Mouse (Mus musculus): ENCODE measurements around the gene Kcnmb2. TPM values are rescaled to one million over a fixed set of nuclear protein-coding genes. Genes with fewer than 3 reads are reported as not detected.

The Kcnmb2 gene
- polyA plus RNA-seq, 1 experiment: 0.07 TPM

GRCm38 (mm10) chr3:32188955-32189354, 286.6 kb downstream of the Kcnmb2 start:
- TF ChIP-seq CTCF (IDR thresholded peaks at IDR 0.05; ENCODE audit: borderline replicate concordance, control insufficient read depth, extremely low read depth, insufficient read depth, low read length, poor library complexity) (no peak), POLR2A (IDR thresholded peaks at IDR 0.05; ENCODE audit: control insufficient read depth, extremely low read depth, insufficient read depth, low read length, poor library complexity) (no peak)
- WGBS: 91% methylated on average over 2 of the region's 2 CpGs
- Histone ChIP-seq H3K4me1 (replicated peaks; ENCODE audit: control insufficient read depth, insufficient read depth, low read length) (no peaks in the 10 kb centered on the region), H3K27me3 (ENCODE audit: control insufficient read depth, insufficient read depth, low read length) (no peaks in the 10 kb centered on the region), H3K4me3 (ENCODE audit: control insufficient read depth, insufficient read depth, low read length) (no peak overlapping the region), H3K36me3 (ENCODE audit: control insufficient read depth, insufficient read depth, low read length) (no peaks in the 10 kb centered on the region), H3K27ac (ENCODE audit: control insufficient read depth, insufficient read depth, low read length) (no peak overlapping the region)
- no peak for DNase-seq

- H3K4me1 ChIP-seq (replicated peaks; ENCODE audit: control insufficient read depth, insufficient read depth, low read length): no peaks in the 10 kb centered on the region
- no peak for DNase-seq
- WGBS: 80% methylated on average over 5 of the region's 5 CpGs
- no peaks in the 10 kb centered on the region for H3K36me3 ChIP-seq (ENCODE audit: control insufficient read depth, insufficient read depth, low read length)
- TF ChIP-seq CTCF (IDR thresholded peaks at IDR 0.05; ENCODE audit: borderline replicate concordance, control insufficient read depth, extremely low read depth, insufficient read depth, low read length, poor library complexity): no peak
- no peak for TF ChIP-seq POLR2A (IDR thresholded peaks at IDR 0.05; ENCODE audit: control insufficient read depth, extremely low read depth, insufficient read depth, low read length, poor library complexity)
- no peak overlapping the region for H3K4me3 ChIP-seq (ENCODE audit: control insufficient read depth, insufficient read depth, low read length)
- H3K27me3 ChIP-seq (ENCODE audit: control insufficient read depth, insufficient read depth, low read length): no peaks in the 10 kb centered on the region
- H3K27ac ChIP-seq (ENCODE audit: control insufficient read depth, insufficient read depth, low read length): no peak overlapping the region
These were observed 287.6 kb downstream of the Kcnmb2 start for GRCm38 (mm10) chr3:32189956-32190355.

GRCm38 (mm10) chr3:32194014-32194413, 291.7 kb downstream of the Kcnmb2 start:
- Histone ChIP-seq H3K4me1 (replicated peaks; ENCODE audit: control insufficient read depth, insufficient read depth, low read length) (no peaks in the 10 kb centered on the region), H3K27ac (ENCODE audit: control insufficient read depth, insufficient read depth, low read length) (no peak overlapping the region), H3K4me3 (ENCODE audit: control insufficient read depth, insufficient read depth, low read length) (no peak overlapping the region), H3K27me3 (ENCODE audit: control insufficient read depth, insufficient read depth, low read length) (no peaks in the 10 kb centered on the region), H3K36me3 (ENCODE audit: control insufficient read depth, insufficient read depth, low read length) (no peaks in the 10 kb centered on the region)
- DNase-seq: no peak
- WGBS: 95% methylated on average over 5 of the region's 5 CpGs
- TF ChIP-seq CTCF (IDR thresholded peaks at IDR 0.05; ENCODE audit: borderline replicate concordance, control insufficient read depth, extremely low read depth, insufficient read depth, low read length, poor library complexity) (no peak), POLR2A (IDR thresholded peaks at IDR 0.05; ENCODE audit: control insufficient read depth, extremely low read depth, insufficient read depth, low read length, poor library complexity) (no peak)

GRCm38 (mm10) chr3:32226755-32227154, 324.4 kb downstream of the Kcnmb2 start:
- 58% methylated on average over 2 of the region's 2 CpGs for WGBS
- no peak overlapping the region for H3K27ac ChIP-seq (ENCODE audit: control insufficient read depth, insufficient read depth, low read length)
- no peak for TF ChIP-seq CTCF (IDR thresholded peaks at IDR 0.05; ENCODE audit: borderline replicate concordance, control insufficient read depth, extremely low read depth, insufficient read depth, low read length, poor library complexity)
- TF ChIP-seq POLR2A (IDR thresholded peaks at IDR 0.05; ENCODE audit: control insufficient read depth, extremely low read depth, insufficient read depth, low read length, poor library complexity): no peak
- no peak overlapping the region for H3K4me3 ChIP-seq (ENCODE audit: control insufficient read depth, insufficient read depth, low read length)
- H3K36me3 ChIP-seq (ENCODE audit: control insufficient read depth, insufficient read depth, low read length): no peaks in the 10 kb centered on the region
- no peaks in the 10 kb centered on the region for H3K4me1 ChIP-seq (replicated peaks; ENCODE audit: control insufficient read depth, insufficient read depth, low read length)
- H3K27me3 ChIP-seq (ENCODE audit: control insufficient read depth, insufficient read depth, low read length): no peaks in the 10 kb centered on the region
- DNase-seq: no peak

GRCm38 (mm10) chr3:32236766-32237165, 334.5 kb downstream of the Kcnmb2 start:
- DNase-seq: no peak
- Histone ChIP-seq H3K27ac (ENCODE audit: control insufficient read depth, insufficient read depth, low read length) (no peak overlapping the region), H3K4me1 (replicated peaks; ENCODE audit: control insufficient read depth, insufficient read depth, low read length) (no peaks in the 10 kb centered on the region), H3K27me3 (ENCODE audit: control insufficient read depth, insufficient read depth, low read length) (no peaks in the 10 kb centered on the region), H3K4me3 (ENCODE audit: control insufficient read depth, insufficient read depth, low read length) (no peak overlapping the region), H3K36me3 (ENCODE audit: control insufficient read depth, insufficient read depth, low read length) (no peaks in the 10 kb centered on the region)
- TF ChIP-seq POLR2A (IDR thresholded peaks at IDR 0.05; ENCODE audit: control insufficient read depth, extremely low read depth, insufficient read depth, low read length, poor library complexity): no peak
- no peak for TF ChIP-seq CTCF (IDR thresholded peaks at IDR 0.05; ENCODE audit: borderline replicate concordance, control insufficient read depth, extremely low read depth, insufficient read depth, low read length, poor library complexity)
- WGBS: 89% methylated on average over 5 of the region's 5 CpGs
